Mouse (Mus musculus) intestine, embryonic 14.5 days (tissue): Measurements from ENCODE around the gene Parp14. TPM values are rescaled to one million over a fixed set of nuclear protein-coding genes. Genes with fewer than 3 reads are reported as not detected.

Experiments
- ATAC-seq: fragments of 200-750 bp; cut with Nextera tagmentation; replicated peaks from 2 replicates; pipeline ENCODE4 v1.8.0; 2017; ENCODE audit warnings: low read depth, moderate number of reproducible peaks, moderate TSS enrichment, moderate library complexity; ENCODE audit not compliant: low FRiP score, low TSS enrichment
- DNase-seq: peaks from one replicate; pipeline ENCODE4 v3.0.0-alpha.2; 2018; ENCODE audit warnings: low spot score
- H3K27ac ChIP-seq: fragments of 300-500 bp; sonication (generic); 2 replicates; pipeline ENCODE4 v1.5.1; 2014; ENCODE audit warnings: low read depth, mild to moderate bottlenecking, control low read depth
- H3K27me3 ChIP-seq: fragments of 300-500 bp; sonication (generic); replicated peaks from 2 replicates; pipeline ENCODE4 v1.6.1; 2014; ENCODE audit warnings: low read length, control low read depth; ENCODE audit not compliant: control insufficient read depth, insufficient read depth
- H3K36me3 ChIP-seq: fragments of 300-500 bp; sonication (generic); 2 replicates; pipeline ENCODE4 v1.6.1; 2014; ENCODE audit warnings: low read length, control low read depth; ENCODE audit not compliant: control insufficient read depth, insufficient read depth
- H3K4me1 ChIP-seq: fragments of 300-500 bp; sonication (generic); replicated peaks from 2 replicates; pipeline ENCODE4 v1.6.1; 2014; ENCODE audit warnings: low read length, control low read depth, mixed read lengths; ENCODE audit not compliant: control insufficient read depth, insufficient read depth
- H3K4me2 ChIP-seq: fragments of 300-500 bp; sonication (generic); 2 replicates; pipeline ENCODE4 v1.6.1; 2014; ENCODE audit warnings: low read length
- H3K4me3 ChIP-seq: fragments of 300-500 bp; sonication (generic); 2 replicates; pipeline ENCODE4 v1.5.1; 2014; ENCODE audit warnings: low read depth, low read length, control low read depth, mixed read lengths
- H3K9ac ChIP-seq: fragments of 300-500 bp; sonication (generic); 2 replicates; pipeline ENCODE4 v1.6.1; 2014; ENCODE audit warnings: mild to moderate bottlenecking, low read length
- H3K9me3 ChIP-seq: fragments of 300-500 bp; sonication (generic); 2 replicates; pipeline ENCODE4 v1.6.1; 2016; ENCODE audit warnings: low read length, control low read depth; ENCODE audit not compliant: control insufficient read depth
- WGBS: fragments of 180-500 bp; shearing (Covaris S2); extraction: QIAGEN DNeasy Blood & Tissue Kit; methylation state at CpG from one replicate; pipeline ENCODE4 v1.1.7; 2014; 5-methylcytosine and 5-hydroxymethylcytosine counted together
- polyA plus RNA-seq: library from polyadenylated mRNA; unstranded; fragments of >200 nt; fragmentation: Nextera tagmentation; extraction: Ambion mirVana; gene quantifications from 2 replicates; pipeline ENCODE4 v1.2.1, GENCODE M21; 2014

The Parp14 gene
- polyA plus RNA-seq, 1 experiment from 2014 or later = 2.1 TPM

DNA sequence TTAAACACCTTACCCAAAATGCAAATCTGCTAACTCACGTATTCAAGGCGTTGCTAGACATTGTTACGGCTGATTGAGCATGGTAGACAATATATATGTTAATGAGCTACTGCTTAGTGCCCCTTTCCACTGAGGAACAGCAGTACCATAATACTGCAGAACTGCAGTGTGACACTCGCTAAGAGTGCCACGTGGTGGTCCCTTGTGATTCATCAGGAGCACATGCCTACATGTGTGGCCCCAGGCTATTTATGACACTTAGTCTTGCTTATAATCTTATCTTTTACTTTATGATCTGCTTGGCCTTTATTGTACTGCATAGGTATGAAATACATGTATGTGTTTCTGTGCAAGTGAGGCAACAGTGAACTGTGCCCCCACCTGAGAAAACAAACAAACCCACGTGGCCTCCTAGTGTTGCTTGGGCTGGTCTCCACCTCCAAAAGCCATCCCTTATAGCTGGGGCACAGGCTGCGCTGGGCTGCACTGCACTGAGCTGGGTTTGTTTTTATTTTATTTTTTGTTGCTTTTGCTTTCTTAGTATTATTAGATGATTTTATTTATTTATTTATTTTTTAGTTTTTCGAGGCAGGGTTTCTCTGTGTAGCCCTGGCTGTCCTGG, 83.7 kb downstream of the Parp14 start:
- Histone ChIP-seq H3K9ac (no peak overlapping the region), H3K4me3 (no peak overlapping the region), H3K27ac (no peak overlapping the region), H3K4me2 (no peak overlapping the region), H3K9me3 (no peaks in the 10 kb centered on the region), H3K36me3 (peaks cover 19% of the 10 kb centered on the region), H3K27me3 (no peaks in the 10 kb centered on the region), H3K4me1 (no peaks in the 10 kb centered on the region)
- 88% methylated on average over 8 of the region's 8 CpGs for WGBS
- ATAC-seq = no peak
- peak; percentile 36 for DNase-seq

- Histone ChIP-seq H3K9ac (no peak overlapping the region), H3K4me2 (no peak overlapping the region), H3K4me1 (no peaks in the 10 kb centered on the region), H3K36me3 (peaks cover 19% of the 10 kb centered on the region), H3K27ac (no peak overlapping the region), H3K27me3 (no peaks in the 10 kb centered on the region), H3K4me3 (no peak overlapping the region), H3K9me3 (no peaks in the 10 kb centered on the region)
- ATAC-seq (no peak), DNase-seq (peak; percentile 36)
- 77% methylated on average over 6 of the region's 6 CpGs for WGBS
These were observed 84.2 kb downstream of the Parp14 start for GRCm38 (mm10) chr16:35787163-35787562.

DNA sequence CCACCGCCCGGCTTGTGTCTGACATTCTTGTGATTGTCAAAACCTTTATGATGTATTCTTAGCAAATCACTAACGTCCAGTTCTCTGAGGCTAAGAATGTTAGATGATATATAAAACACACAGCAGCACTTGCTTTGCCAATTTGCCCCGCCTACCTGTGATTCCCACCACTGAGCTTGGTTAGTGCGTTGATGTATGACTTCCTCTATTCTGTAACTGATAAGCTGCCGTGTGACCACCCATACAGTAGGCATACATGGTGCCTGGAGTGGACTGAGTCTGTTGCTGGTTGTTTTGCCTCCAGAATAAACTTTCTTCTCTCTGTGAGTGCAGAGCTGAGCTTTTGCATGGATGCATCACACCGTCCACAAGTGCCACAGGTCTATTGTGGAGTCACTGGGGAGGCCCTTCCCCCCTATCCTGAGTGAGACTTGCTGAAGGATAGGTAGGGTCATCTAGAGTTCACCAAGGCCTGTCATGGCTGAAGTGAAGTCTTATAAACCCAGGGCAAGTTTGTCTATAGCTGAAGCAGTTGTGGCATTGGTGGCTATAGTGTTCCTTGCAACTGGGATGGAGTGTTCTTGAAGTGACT, 87.1 kb downstream of the Parp14 start:
- Histone ChIP-seq H3K9ac (no peak overlapping the region), H3K9me3 (no peaks in the 10 kb centered on the region), H3K27me3 (no peaks in the 10 kb centered on the region), H3K4me1 (no peaks in the 10 kb centered on the region), H3K27ac (no peak overlapping the region), H3K4me2 (no peak overlapping the region), H3K36me3 (peaks cover 19% of the 10 kb centered on the region), H3K4me3 (no peak overlapping the region)
- ATAC-seq (no peak), DNase-seq (peak; percentile 42)
- WGBS = 59% methylated on average over 7 of the region's 7 CpGs

GRCm38 (mm10) chr16:35783207-35783573, 88.2 kb downstream of the Parp14 start:
- WGBS = 91% methylated on average over 3 of the region's 3 CpGs
- no peaks in the 10 kb centered on the region for H3K27me3 ChIP-seq
- no peak for ATAC-seq

More at GRCm38 (mm10) chr16:35783207-35783573, 88.2 kb downstream of the Parp14 start:
- H3K9ac ChIP-seq = no peak overlapping the region
- DNase-seq = no peak
- peaks cover 13% of the 10 kb centered on the region for H3K36me3 ChIP-seq
- no peak overlapping the region for H3K27ac ChIP-seq
- no peaks in the 10 kb centered on the region for H3K9me3 ChIP-seq
- no peak overlapping the region for H3K4me3 ChIP-seq
- no peak overlapping the region for H3K4me2 ChIP-seq
- H3K4me1 ChIP-seq = no peaks in the 10 kb centered on the region

Other genes with a start within 250 kb of the Parp14 start
- 18.5 and 18.6 TPM in 2 replicates for gene Dirc2, start 102.2 kb downstream of the Parp14 start, polyA plus RNA-seq
- 19.9 and 20.0 TPM in 2 replicates for gene Hspbap1, start 101.2 kb downstream of the Parp14 start, polyA plus RNA-seq
- gene Parp9, start 66.9 kb upstream of the Parp14 start, polyA plus RNA-seq = 9.3 and 11.0 TPM in 2 replicates
- 8.0 and 8.2 TPM in 2 replicates for gene Dtx3l, start 67.6 kb upstream of the Parp14 start, polyA plus RNA-seq
- 44.4 and 48.1 TPM in 2 replicates for gene Kpna1, start 107.2 kb upstream of the Parp14 start, polyA plus RNA-seq
- gene Wdr5b, start 169.6 kb upstream of the Parp14 start, polyA plus RNA-seq = 8.5 and 8.7 TPM in 2 replicates
- 424 and 457 TPM in 2 replicates for gene Fam162a, start 200.1 kb upstream of the Parp14 start, polyA plus RNA-seq
- gene Ccdc58, start 200.1 kb upstream of the Parp14 start, polyA plus RNA-seq = 92.4 and 93.1 TPM in 2 replicates